Mouse (Mus musculus) retina, adult 2 months (tissue): ENCODE measurements around the gene Sec14l1.

Experiments
- DNase-seq: peaks from one replicate; pipeline ENCODE4 v3.0.0-alpha.2; 2012; ENCODE audit warnings: low read depth, low spot score

Gene Sec14l1

GRCm38 (mm10) chr11:117087036-117087799, 27.8 kb upstream of the Sec14l1 start:
- DNase-seq = no peak

GRCm38 (mm10) chr11:117088271-117088991, 26.5 kb upstream of the Sec14l1 start:
- DNase-seq = no peak

GRCm38 (mm10) chr11:117089673-117090419, 25.1 kb upstream of the Sec14l1 start:
- no peak for DNase-seq

- DNase-seq = no peak
These were observed 23.6 kb upstream of the Sec14l1 start for GRCm38 (mm10) chr11:117091406-117091805.

- no peak for DNase-seq
These were observed 23.1 kb upstream of the Sec14l1 start for GRCm38 (mm10) chr11:117091845-117092244.

GRCm38 (mm10) chr11:117092711-117093110, 22.3 kb upstream of the Sec14l1 start:
- no peak for DNase-seq

GRCm38 (mm10) chr11:117093900-117094552, 20.9 kb upstream of the Sec14l1 start:
- DNase-seq = no peak

GRCm38 (mm10) chr11:117094646-117095045, 20.3 kb upstream of the Sec14l1 start:
- DNase-seq = no peak

- DNase-seq = no peak
These were observed 17.9 kb upstream of the Sec14l1 start for GRCm38 (mm10) chr11:117097021-117097420.

GRCm38 (mm10) chr11:117098155-117098554, 16.8 kb upstream of the Sec14l1 start:
- DNase-seq = no peak

GRCm38 (mm10) chr11:117098784-117099183, 16.2 kb upstream of the Sec14l1 start:
- DNase-seq = no peak

GRCm38 (mm10) chr11:117099372-117099771, 15.6 kb upstream of the Sec14l1 start:
- DNase-seq = no peak

GRCm38 (mm10) chr11:117101351-117101921, 13.5 kb upstream of the Sec14l1 start:
- DNase-seq = no peak

GRCm38 (mm10) chr11:117101925-117102717, 12.8 kb upstream of the Sec14l1 start:
- no peak for DNase-seq

GRCm38 (mm10) chr11:117103523-117103922, 11.4 kb upstream of the Sec14l1 start:
- DNase-seq = no peak

- no peak for DNase-seq
These were observed 10.8 kb upstream of the Sec14l1 start for GRCm38 (mm10) chr11:117104044-117104757.

GRCm38 (mm10) chr11:117105315-117105714, 9.7 kb upstream of the Sec14l1 start:
- DNase-seq = no peak

GRCm38 (mm10) chr11:117105850-117106249, 9.1 kb upstream of the Sec14l1 start:
- DNase-seq = no peak

GRCm38 (mm10) chr11:117106633-117107334, 8.2 kb upstream of the Sec14l1 start:
- no peak for DNase-seq
